Mouse (Mus musculus): Measurements from ENCODE around the gene Actg1.

DNA sequence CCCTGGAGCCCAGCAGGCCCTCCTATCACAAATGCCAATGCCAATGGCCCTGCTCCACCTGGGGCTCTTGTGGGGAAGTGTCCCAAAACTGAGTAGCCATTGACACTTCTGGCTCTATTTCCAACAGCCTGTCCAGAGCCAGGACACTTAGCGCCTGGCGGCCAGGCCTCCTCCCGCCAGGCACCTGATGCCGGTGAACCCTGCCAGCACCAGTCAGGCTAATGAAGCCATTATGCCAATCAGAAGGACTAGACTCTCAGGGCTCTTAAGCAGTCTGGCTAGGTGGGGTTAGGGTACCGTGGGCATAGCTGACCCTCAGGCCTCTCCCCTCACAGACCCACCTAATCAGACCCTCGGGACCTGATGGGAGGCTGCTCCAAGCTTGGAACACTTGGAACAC is 11.0 kb upstream of the Actg1 start:
- TF ChIP-seq CTCF (IDR thresholded peaks at IDR 0.05): no peak
- no peak for TF ChIP-seq EP300 (IDR thresholded peaks at IDR 0.05)

All from lung, postnatal 0 days (tissue).